Mouse (Mus musculus): ENCODE measurements around the gene Agmat.
A peak's percentile ranks its signal among the peaks of the same experiment; 100 is the strongest.

The Agmat gene

DNA sequence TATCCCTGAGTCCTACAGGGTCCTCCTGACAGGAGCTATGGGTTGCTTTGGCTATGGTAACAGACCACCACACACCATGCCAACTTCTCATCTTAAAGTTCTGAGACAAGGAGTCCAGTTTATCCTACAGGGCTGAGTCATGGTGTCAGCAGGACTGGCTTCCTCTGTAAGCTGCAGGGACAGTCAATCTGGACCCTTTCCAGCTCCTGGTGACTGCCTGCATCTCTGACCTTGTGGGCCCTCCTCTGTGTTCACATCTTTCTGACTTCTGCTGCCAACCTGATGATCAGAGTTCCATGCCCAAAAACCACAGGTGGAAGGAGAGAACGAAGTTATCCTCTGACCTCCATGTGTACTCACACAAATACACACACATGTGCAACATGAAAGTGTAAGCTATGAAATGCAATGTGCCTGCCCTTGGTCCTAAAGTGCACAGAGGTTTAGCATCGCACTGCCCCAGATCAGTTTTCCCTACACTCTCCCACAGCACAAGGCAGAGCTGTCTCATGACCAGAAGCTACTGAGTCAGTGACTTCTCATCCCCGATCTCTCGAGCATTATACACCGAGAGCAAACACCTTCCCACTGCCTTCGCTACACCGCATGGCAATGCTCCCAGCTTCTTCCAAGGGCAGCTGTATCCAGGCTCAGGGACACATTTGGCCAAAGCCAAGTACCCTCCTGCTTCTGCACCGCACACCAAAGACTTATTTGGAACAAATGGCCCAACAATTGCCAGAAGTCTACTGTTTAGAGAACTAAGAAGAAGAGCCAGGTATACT, 34.9 kb downstream of the Agmat start:
- no peak for DNase-seq

DNA sequence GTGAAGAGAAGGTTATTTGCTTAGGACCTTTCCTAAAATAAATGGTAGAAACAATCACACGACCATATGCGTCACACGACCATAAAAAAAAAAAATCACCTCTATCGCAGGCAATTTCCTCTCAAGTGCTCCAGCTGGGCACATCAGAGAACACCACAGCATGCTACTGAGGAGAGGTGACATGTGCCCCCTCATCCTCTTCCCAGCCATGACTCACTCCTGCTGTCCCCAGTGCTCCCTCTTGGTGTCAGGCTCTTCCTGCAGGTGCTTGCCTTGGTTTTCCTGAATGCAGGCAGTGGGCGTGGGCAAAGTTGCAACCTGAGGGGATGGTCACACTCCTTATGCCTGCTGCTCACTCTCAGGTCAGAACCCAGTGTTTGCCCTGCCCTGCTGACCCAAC, 38.4 kb downstream of the Agmat start:
- no peak for DNase-seq

DNA sequence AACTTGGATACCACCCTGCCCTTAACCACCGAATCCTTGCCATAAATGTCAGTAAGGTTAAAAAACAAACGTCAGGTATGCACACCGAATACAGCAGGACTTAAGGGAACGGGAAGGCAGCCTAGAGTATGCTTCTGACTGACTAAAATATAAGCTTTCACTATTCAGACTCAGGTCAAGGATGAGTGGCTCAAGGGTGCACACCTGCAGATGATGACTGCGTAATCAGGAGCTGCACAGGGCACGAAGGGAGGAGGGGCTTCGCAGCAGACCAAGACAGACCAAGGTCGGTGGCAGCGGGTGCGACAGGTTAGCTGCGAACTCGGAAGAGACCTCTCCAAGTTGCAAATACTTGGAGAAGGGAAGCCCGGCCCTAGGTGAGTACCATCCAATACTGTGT, 39.7 kb downstream of the Agmat start:
- no peak for DNase-seq

DNA sequence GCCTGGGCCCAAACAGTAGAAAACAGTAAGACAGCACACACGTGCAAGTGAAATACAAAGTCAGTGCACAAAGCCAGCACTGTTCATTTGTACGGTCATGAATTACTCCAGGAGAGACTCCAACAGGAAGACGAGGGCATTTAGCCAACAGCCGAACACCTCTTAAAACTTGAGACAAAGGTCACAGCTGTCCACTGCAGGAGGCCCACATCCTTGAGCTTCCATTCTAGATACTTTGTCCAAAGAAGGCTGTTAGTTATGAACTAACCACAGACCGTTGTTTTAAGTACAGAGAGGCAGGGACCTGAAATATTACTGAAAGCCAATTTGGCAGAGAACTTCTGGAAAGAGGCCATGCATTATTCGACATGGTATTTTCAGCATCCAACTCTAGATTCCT, 40.6 kb downstream of the Agmat start:
- no peak for DNase-seq

DNA sequence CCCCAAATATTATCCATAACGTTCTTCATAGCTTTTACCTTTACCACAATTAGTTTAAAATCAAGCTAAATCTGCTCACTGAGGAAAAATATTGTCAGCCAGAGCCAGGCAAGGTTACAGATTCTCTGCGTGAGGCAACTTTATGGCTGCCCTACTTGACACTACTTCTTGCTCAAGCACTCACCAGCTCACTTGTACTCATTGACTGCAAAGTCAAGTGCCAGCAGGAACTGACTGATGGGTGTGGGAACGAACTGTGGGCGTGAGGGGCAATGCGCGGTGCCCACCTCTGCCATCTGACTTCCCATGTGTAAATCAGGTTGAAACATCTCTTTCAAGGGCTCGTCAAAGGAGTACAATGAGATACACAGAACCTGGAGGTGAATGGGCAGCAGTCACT, 41.0 kb downstream of the Agmat start:
- no peak for DNase-seq

DNA sequence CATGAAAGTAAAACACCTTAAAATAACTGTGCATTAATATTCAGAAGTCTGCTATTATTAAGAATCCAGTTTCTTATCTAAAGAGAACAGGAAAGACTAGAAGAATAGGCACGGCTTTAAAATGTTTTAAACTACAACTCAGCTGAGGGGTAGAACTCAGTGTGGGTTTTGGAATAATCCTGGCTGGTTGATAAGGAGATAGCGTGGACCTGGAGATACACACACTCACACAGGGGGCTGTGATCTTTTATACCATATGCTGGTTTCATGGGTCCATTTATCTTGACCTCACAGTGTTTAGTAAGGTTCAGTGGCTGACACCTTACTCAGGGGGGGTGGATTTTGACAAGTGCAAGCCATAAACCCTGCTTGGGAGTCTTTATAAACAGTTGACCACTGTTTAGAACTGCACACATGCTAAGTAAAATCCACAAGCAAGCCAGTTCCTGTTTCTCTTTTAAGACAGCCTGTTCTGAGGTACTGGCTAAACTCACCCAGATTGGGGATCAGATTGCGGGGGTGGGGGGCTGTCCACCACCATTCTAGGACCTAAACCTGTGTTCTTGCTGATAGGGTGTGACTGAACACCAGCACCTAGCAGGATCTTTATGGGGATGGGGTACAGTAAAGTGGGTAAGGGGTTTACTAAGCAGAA, 43.2 kb downstream of the Agmat start:
- no peak for DNase-seq

DNA sequence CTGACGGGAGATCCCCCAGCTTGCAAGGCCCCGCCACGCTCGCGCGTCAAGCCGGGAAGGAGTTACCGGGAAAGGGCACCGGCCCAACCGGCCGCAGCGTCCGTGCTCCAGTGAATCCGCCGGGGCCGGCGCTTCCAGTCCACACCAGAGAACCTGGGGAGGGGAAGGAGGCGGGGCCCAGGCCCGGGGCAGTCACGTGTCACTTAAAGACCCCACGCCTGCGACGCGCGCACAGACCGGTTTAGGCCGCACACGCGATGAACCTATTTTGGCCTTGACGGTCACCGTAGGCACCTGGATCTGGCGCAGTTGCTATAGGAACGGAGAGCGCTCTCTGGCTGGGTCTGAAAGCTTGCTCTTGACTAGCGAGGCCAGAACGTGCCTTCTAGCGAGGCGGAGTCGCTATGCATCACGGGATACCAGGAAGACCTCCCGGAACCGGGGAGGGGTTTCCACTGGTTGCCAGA, 44.1 kb downstream of the Agmat start, which contains the start of gene Dnajc16:
TSS of gene Dnajc16 (minus strand) at position 408 of the 467 bp plus-strand sequence.
- peak; percentile 97 to 98 for DNase-seq

DNA sequence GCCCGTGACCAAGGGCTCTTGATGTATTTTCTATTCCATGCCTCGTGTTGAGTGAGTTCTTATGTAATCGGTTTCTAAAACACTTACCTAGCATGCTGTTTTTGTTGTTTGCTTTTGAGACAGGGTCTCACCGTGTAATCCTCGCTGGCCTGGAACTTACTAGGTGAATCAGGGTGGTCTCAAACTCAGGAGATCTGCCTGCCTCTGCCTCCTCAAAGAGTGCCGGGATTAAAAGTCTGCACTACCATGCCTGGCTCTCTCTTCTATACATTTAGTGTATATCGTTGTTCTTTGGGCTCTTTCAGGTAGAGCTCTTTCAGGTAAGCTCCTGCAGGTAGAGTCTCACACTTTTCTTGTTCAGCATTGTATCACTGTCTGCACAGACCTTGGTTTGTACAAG, 45.0 kb downstream of the Agmat start:
- DNase-seq, result no peak

DNA sequence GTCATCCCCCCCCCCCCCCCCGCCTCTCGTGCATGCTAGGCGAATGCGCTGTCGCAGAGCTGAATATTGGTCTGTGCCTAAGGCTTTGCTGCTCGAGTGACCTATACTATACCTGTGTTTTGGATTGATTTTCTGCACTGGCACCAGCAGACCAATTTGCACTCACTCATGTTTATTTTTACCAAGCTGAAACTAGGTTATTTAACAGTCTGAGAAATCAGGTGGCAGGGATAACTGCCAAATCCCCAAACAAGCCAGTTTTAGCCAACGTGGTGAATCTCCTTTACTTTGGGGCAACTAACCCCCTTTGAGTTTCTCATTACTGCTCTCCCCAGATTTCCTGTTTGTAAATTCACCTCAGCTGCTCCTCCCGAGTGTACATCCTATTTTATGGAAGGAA, 45.5 kb downstream of the Agmat start:
- no peak for DNase-seq

DNA sequence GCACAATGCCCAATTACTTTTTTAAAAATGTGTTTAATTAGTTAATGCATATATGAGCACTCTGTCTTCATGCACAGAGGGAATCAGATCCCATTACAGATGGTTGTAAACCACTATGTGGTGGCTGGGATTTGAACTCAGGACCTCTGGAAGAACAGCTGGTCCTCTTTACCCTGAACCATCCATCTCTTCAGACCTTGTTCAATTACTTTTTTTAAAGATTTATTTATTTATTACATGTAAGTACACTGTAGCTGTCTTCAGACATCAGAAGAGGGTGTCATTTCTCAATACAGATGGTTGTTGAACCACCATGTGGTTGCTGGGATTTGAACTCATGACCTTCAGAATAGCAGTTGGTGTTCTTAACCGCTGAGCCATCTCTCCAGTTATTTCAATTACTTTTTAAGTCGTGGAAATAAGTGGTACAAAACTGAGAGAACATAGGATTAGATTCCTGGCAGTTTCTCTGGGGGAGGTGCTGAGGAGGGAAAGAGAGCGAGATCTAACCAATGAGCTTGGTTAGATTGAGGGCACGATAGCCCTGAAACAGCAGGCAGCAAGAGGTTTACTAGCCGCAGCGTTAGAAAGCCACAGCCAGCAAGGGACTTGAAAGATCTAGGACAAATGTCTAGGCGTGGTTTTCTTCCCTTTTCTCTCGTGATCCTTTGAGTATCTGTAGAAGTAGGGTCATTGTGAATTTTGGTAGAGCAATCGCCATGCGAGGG, 46.2 kb downstream of the Agmat start:
- no peak for DNase-seq

DNA sequence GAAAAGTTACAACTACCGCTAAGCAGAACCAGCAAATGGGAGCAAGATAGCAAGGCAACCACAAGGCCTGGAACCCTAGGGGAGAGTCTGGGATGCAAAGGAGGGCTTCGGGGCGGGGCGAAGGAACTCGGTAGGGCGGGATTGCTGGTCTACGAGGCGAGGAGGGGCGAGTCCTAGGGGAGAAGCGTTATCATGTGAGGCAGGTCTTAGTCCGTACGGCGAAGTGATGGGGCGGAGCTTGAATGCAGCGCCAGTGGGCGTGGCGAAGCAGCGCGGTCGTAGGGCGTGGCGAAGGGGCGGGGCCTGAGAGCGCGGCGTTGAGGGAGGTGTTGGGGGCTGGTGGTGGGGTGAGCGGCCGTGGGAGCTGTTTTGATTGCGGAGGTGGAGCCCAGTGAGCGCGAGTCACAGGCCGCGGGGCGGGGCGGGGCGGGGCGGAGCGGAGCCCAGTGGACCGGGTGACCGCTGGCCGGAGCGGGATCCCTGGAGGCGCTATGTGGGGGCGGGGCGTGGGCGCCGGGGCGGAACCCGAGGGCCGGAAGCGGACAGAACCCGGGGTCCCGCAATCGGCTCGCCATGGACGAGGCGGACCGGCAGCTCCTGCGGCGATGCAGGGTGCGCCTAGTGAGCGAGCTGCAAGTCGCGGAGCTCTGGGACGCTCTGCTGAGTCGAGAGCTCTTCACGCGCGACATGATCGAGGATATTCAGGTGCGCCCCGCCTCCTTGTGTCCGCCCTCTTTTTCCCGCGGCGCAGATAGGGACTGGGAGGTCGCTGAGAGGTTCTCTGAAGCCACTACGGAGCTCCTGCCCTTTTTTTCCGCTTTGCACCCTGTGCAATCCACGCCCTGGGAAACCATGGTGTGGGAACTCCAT, 47.0 kb downstream of the Agmat start, which contains the start of gene Casp9:
TSS of gene Casp9 (plus strand) at position 331 of the 870 bp plus-strand sequence.
- peak; percentile 99 for DNase-seq

DNA sequence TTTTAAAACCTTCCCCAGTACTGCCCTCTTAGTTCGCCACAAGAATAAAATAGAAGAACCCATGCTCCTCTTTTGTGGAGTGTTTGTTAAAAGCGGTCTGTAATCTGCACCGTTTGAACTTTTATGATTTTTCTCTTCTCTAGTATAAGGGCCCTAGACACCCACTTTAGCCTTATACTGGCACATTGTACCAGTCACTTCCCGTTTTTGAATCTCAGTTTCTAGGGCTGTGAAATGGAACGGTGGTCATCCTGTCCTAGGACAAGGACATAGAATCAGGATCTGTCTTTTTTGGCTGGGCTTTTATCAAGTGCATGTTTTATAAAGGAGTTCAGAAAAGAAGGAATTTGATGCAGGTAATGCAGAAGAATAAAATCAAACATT, 47.7 kb downstream of the Agmat start:
- peak in 1 of 2 experiments; percentile 19 for DNase-seq

DNA sequence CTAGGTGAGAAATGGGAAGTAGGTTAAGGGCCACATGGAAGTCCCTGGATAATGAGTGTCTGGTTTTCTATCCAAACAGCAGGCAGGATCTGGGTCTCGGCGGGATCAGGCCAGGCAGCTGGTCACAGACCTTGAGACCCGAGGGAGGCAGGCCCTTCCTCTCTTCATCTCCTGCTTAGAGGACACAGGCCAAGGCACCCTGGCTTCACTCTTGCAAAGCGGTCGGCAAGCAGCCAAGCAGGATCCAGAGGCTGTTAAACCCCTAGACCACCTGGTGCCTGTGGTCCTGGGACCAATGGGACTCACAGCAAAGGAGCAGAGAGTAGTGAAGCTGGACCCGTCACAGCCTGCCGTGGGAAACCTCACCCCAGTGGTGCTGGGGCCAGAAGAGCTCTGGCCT, 49.9 kb downstream of the Agmat start:
- DNase-seq, result peak in 1 of 2 experiments; percentile 33

DNA sequence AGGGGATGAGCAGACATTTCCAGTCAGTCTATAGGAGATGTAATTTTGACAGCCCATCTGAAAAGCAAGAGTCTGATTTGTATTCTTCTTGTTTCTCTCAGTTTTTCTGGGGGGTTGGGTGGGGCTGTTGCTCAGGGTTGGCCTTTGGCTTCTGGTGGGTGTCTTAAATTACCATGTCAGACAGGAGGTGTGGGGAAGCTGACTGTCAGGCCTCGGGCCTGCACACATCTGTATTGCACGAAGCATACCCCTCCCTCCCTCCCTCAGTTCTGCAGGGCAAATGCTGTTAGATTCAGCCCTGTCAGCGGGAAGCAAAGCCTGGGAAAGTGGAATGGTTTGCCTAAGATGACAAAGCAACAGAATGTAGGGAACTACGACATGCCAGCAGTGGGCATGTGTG, 50.5 kb downstream of the Agmat start:
- no peak for DNase-seq

DNA sequence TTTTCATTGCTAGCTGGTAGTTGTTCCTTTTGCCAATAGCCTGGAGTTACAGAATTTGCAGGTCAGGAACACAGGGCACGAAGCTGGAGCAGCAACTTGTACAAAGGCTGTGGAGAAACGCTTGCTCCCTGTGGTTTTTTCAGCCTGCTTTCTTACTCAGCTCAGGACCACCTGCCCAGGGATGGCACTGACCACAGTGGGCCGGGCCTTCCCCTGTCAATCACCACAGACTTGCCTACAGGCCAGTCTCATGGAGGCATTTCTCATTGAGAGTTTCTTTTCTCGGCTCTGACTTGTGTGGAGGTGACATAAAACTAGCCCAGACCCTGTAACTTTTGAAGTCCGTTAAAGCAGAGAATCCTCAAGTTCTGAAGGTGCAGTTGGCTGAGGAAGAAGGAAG, 51.1 kb downstream of the Agmat start:
- DNase-seq, result no peak

DNA sequence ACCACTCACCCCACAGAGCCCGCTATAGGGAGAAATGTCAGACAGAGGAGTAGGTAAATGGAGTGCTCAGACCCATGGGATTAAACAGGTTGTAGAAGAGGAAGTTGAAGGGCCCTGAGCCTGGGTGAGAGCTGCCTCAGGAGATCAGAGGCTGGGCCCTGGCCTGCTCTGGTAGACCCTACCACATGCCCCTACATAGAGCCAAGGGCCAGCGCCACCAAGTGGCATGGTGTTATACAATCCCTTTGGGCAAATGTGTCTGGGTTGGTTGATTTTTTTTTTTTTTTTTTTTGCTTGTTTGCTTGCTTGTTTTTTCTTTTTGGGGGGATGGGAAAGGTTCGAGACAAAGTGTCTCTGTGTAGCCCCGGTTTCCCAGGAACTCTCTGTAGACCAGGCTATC, 57.6 kb downstream of the Agmat start:
- DNase-seq, result no peak

DNA sequence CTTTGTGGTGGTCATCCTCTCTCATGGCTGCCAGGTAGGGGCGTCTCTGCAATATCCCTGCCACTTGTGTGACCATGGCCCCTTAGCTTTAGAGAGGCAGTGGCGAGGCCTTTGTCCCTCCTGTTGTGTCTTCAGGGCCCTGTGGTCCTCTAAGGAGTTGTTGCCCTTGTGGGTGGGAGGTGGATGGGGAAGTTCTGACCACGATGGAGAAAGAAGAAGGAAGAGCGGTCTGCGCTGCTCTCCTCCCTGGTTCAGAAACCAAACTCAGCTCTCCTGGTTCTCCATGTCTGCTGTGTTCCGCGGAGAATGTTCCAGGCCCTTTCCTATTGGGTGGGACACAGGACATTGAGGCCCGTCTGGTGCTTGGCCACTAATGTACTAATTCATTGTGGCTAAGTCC, 59.4 kb downstream of the Agmat start:
- DNase-seq, result no peak
